In genomic region chr5:113155133-113155532, GRCm38 (mm10) we compare ENCODE assay signal across 8 mouse cellular contexts.
DNase-seq lines count a peak whose midpoint lies in the region; TF ChIP-seq lines count a peak whose summit lies in the region.
"Had no signal": no experiment of that assay in that cellular context is flagged by ENCODE, and none has a peak within 500 bp of the region (broad histone marks: within the 10 kb centered on the region; RNA-seq: fewer than 3 reads in every experiment).

No protein-coding gene starts in this region.

- TF ChIP-seq CTCF in ES-Bruce4 (IDR thresholded peaks at IDR 0.05; ENCODE audit: low read depth, low read length), result peak; percentile 99
- TF ChIP-seq CTCF in cortical plate, adult 2 months (IDR thresholded peaks at IDR 0.05; ENCODE audit: extremely low read depth, insufficient read depth, low read length), result peak; percentile 99
- no peak; the same call in 1 of the 2 replicates for TF ChIP-seq CTCF in heart, adult 2 months (IDR thresholded peaks at IDR 0.05)
- peak; percentile 93; the same call in 1 of the 2 replicates for TF ChIP-seq CTCF in small intestine, adult 2 months (IDR thresholded peaks at IDR 0.05; ENCODE audit: extremely low read depth, insufficient read length, insufficient replicate concordance, low read depth, low read length)

- no peaks in the 10 kb centered on the region for H3K27me3 ChIP-seq in ES-Bruce4 (ENCODE audit: control insufficient read depth, insufficient read depth, low read length, poor library complexity, severe bottlenecking)
- H3K27me3 ChIP-seq in heart, adult 2 months (ENCODE audit: control insufficient read depth, insufficient read depth, low read length), result no peaks in the 10 kb centered on the region
- no peaks in the 10 kb centered on the region for H3K27me3 ChIP-seq in small intestine, adult 2 months (ENCODE audit: control insufficient read depth, insufficient read depth, low read length)
- H3K27me3 ChIP-seq: limb, embryonic 13.5 days had no signal

- no peaks in the 10 kb centered on the region for H3K36me3 ChIP-seq in ES-Bruce4 (ENCODE audit: control insufficient read depth, insufficient read depth, low read length, poor library complexity, severe bottlenecking)
- H3K36me3 ChIP-seq in heart, adult 2 months (ENCODE audit: control insufficient read depth, insufficient read depth, low read length), result no peaks in the 10 kb centered on the region
- H3K36me3 ChIP-seq in small intestine, adult 2 months (ENCODE audit: control insufficient read depth, insufficient read depth, low read length), result peaks cover 4% of the 10 kb centered on the region
- H3K36me3 ChIP-seq: limb, embryonic 13.5 days had no signal

- H3K79me2 ChIP-seq in heart, adult 2 months (replicated peaks; ENCODE audit: control insufficient read depth, insufficient read depth, low read length), result no peaks in the 10 kb centered on the region

- 6% methylated on average over 8 of the region's 8 CpGs for WGBS in heart, adult 2 months
- WGBS in small intestine, adult 2 months, result 9% methylated on average over 8 of the region's 8 CpGs

- peak; percentile 80 for DNase-seq in ZHBTc4 (ENCODE audit: low read depth, low spot score)
- peak; percentile 79 to 88 for DNase-seq in heart, adult 2 months
- DNase-seq in layer of hippocampus, adult 9-10 months (ENCODE audit: low spot score), result peak; percentile 83
- DNase-seq in lung, postnatal 14 days, result peak; percentile 87

- no peak overlapping the region for H3K9ac ChIP-seq in ES-Bruce4 (ENCODE audit: low read depth, poor library complexity, severe bottlenecking)
- H3K9ac ChIP-seq in heart, adult 2 months (ENCODE audit: low read depth, low read length), result no peak overlapping the region
- H3K9ac ChIP-seq: limb, embryonic 13.5 days had no signal

- intact Hi-C loops in heart, adult 2 months (cut with DNase I), result loop anchor here (1.0 to 2.0 kb wide), 3 partner anchors 16 to 56 kb away; no protein-coding TSS in a partner anchor

- no peak overlapping the region for H3K4me3 ChIP-seq in ES-Bruce4 (ENCODE audit: low read depth, low read length)
- no peak overlapping the region for H3K4me3 ChIP-seq in cortical plate, adult 2 months (ENCODE audit: insufficient read depth, low read length)
- no peak overlapping the region for H3K4me3 ChIP-seq in heart, adult 2 months
- H3K4me3 ChIP-seq in small intestine, adult 2 months (ENCODE audit: low read depth, low read length), result no peak overlapping the region
- H3K4me3 ChIP-seq: limb, embryonic 13.5 days had no signal

- no peak for TF ChIP-seq EP300 in ES-Bruce4 (IDR thresholded peaks at IDR 0.05; ENCODE audit: insufficient read depth, low read depth, low read length)
- peak; percentile 81; the same call in 1 of the 2 replicates for TF ChIP-seq EP300 in heart, adult 2 months (IDR thresholded peaks at IDR 0.05; ENCODE audit: insufficient read depth, low read depth, low read length)

- no peaks in the 10 kb centered on the region for H3K9me3 ChIP-seq in ES-Bruce4 (replicated peaks; ENCODE audit: control insufficient read depth, insufficient read depth, low read length, poor library complexity, severe bottlenecking)
- H3K9me3 ChIP-seq: limb, embryonic 13.5 days had no signal

- H3K27ac ChIP-seq in ES-Bruce4 (ENCODE audit: insufficient read depth, low read length), result no peak overlapping the region
- no peak overlapping the region for H3K27ac ChIP-seq in cortical plate, adult 2 months (ENCODE audit: insufficient read depth, low read length)
- no peak overlapping the region for H3K27ac ChIP-seq in heart, adult 2 months
- no peak overlapping the region for H3K27ac ChIP-seq in small intestine, adult 2 months (ENCODE audit: insufficient read depth, low read depth, low read length)
- H3K27ac ChIP-seq: limb, embryonic 13.5 days had no signal

- TF ChIP-seq POLR2A in ES-Bruce4 (IDR thresholded peaks at IDR 0.05; ENCODE audit: insufficient read depth, low read length), result no peak
- no peak for TF ChIP-seq POLR2A in cortical plate, adult 2 months (IDR thresholded peaks at IDR 0.05; ENCODE audit: extremely low read depth, insufficient read depth, low read length)
- no peak for TF ChIP-seq POLR2A in heart, adult 2 months (IDR thresholded peaks at IDR 0.05; ENCODE audit: insufficient read depth, low read depth, low read length)
- peak; percentile 20; the same call in 1 of the 2 replicates for TF ChIP-seq POLR2A in small intestine, adult 2 months (IDR thresholded peaks at IDR 0.05; ENCODE audit: low read depth, low read length)

- no peaks in the 10 kb centered on the region for H3K4me1 ChIP-seq in ES-Bruce4 (ENCODE audit: control insufficient read depth, insufficient read depth, low read length)
- H3K4me1 ChIP-seq in cortical plate, adult 2 months (ENCODE audit: control insufficient read depth, insufficient read depth, low read length), result peaks cover 4% of the 10 kb centered on the region
- H3K4me1 ChIP-seq in heart, adult 2 months (ENCODE audit: control insufficient read depth, insufficient read depth, low read length), result peaks cover 13% of the 10 kb centered on the region
- H3K4me1 ChIP-seq in small intestine, adult 2 months (ENCODE audit: control insufficient read depth, insufficient read depth, insufficient read length, low read length), result peaks cover 38% of the 10 kb centered on the region
